Mouse (Mus musculus): ENCODE results near the gene Zbtb7b.

The Zbtb7b gene

GRCm38 (mm10) chr3:89365486-89366414 is 28.8 kb downstream of the Zbtb7b start:
- DNase-seq (ENCODE audit: low read depth, low spot score): no peak

GRCm38 (mm10) chr3:89365153-89365485 is 29.5 kb downstream of the Zbtb7b start, which contains the start of gene Dcst1:
Gene Dcst1, minus strand, starts transcription at chr3:89365253.
- DNase-seq (ENCODE audit: low read depth, low spot score): no peak

GRCm38 (mm10) chr3:89364631-89365030 is 29.9 kb downstream of the Zbtb7b start:
- no peak for DNase-seq (ENCODE audit: low read depth, low spot score)

GRCm38 (mm10) chr3:89361675-89362074 is 32.9 kb downstream of the Zbtb7b start, which contains the start of gene Dcst2:
Gene Dcst2, plus strand, starts transcription at chr3:89361975.
- DNase-seq (ENCODE audit: low read depth, low spot score): no peak

GRCm38 (mm10) chr3:89360237-89360636 is 34.3 kb downstream of the Zbtb7b start:
- no peak for DNase-seq (ENCODE audit: low read depth, low spot score)

GRCm38 (mm10) chr3:89359630-89360029 is 34.9 kb downstream of the Zbtb7b start:
- DNase-seq (ENCODE audit: low read depth, low spot score): no peak

- no peak for DNase-seq (ENCODE audit: low read depth, low spot score)
Measured at GRCm38 (mm10) chr3:89356029-89356428, 38.5 kb downstream of the Zbtb7b start.

GRCm38 (mm10) chr3:89355512-89355902 is 39.1 kb downstream of the Zbtb7b start:
- no peak for DNase-seq (ENCODE audit: low read depth, low spot score)

GRCm38 (mm10) chr3:89354816-89355511 is 39.6 kb downstream of the Zbtb7b start:
- DNase-seq (ENCODE audit: low read depth, low spot score): no peak

- DNase-seq (ENCODE audit: low read depth, low spot score): no peak
Measured at GRCm38 (mm10) chr3:89351271-89351670, 43.3 kb downstream of the Zbtb7b start.

- peak; percentile 62 for DNase-seq (ENCODE audit: low read depth, low spot score)
Measured at GRCm38 (mm10) chr3:89349869-89350501, 44.6 kb downstream of the Zbtb7b start, which contains the start of gene Adam15. Gene Adam15, minus strand, starts transcription at chr3:89349996.

- no peak for DNase-seq (ENCODE audit: low read depth, low spot score)
Measured at GRCm38 (mm10) chr3:89348911-89349868, 45.4 kb downstream of the Zbtb7b start.

- DNase-seq (ENCODE audit: low read depth, low spot score): no peak
Measured at GRCm38 (mm10) chr3:89347916-89348315, 46.7 kb downstream of the Zbtb7b start.

- DNase-seq (ENCODE audit: low read depth, low spot score): no peak
Measured at GRCm38 (mm10) chr3:89346815-89347540, 47.6 kb downstream of the Zbtb7b start.

- DNase-seq (ENCODE audit: low read depth, low spot score): no peak
Measured at GRCm38 (mm10) chr3:89343279-89343678, 51.3 kb downstream of the Zbtb7b start.

GRCm38 (mm10) chr3:89341794-89342193 is 52.8 kb downstream of the Zbtb7b start:
- DNase-seq (ENCODE audit: low read depth, low spot score): no peak

GRCm38 (mm10) chr3:89340465-89340864 is 54.1 kb downstream of the Zbtb7b start:
- peak; percentile 61 for DNase-seq (ENCODE audit: low read depth, low spot score)

GRCm38 (mm10) chr3:89339416-89339815 is 55.2 kb downstream of the Zbtb7b start:
- peak; percentile 71 for DNase-seq (ENCODE audit: low read depth, low spot score)

- no peak for DNase-seq (ENCODE audit: low read depth, low spot score)
Measured at GRCm38 (mm10) chr3:89337721-89338578, 56.6 kb downstream of the Zbtb7b start, which contains the start of gene Efna4. Gene Efna4, minus strand, starts transcription at chr3:89338028.

All from WW6 (cell line).